Comparison of ENCODE assay signal across 8 mouse cellular contexts in genomic region chr11:103116959-103117590, GRCm38 (mm10). TPM values are rescaled to one million over a fixed set of nuclear protein-coding genes. Genes with fewer than 3 reads are reported as not detected.
DNase-seq lines count a peak whose midpoint lies in the region; ATAC-seq and TF ChIP-seq lines count a peak whose summit lies in the region.

No protein-coding gene starts in this region.

- TF ChIP-seq CTCF in E14TG2a.4 (conservative IDR thresholded peaks at IDR 0.05; ENCODE audit: low read length) = peak; percentile 21
- peak; percentile 86 for TF ChIP-seq CTCF in lung, postnatal 0 days (IDR thresholded peaks at IDR 0.05)

- DNase-seq in c-Kit-negative CD71-positive TER-119-positive erythroid progenitor cells, embryonic 14.5 days (ENCODE audit: low read depth, low spot score) = peak; percentile 64
- peak; percentile 73 for DNase-seq in forebrain, embryonic 10.5 days (ENCODE audit: extremely low spot score, low spot score)
- peak; percentile 87 to 89 for DNase-seq in heart, postnatal 10 days
- peak; percentile 68 to 75 for DNase-seq in layer of hippocampus, adult 18-20 months (ENCODE audit: low spot score in 2 of 2)
- DNase-seq in lung, postnatal 0 days (ENCODE audit: low spot score) = peak; percentile 88
- DNase-seq in ovary, adult 18-20 months (ENCODE audit: low spot score) = peak; percentile 68
- DNase-seq in thymus, postnatal 0 days (ENCODE audit: low spot score) = peak; percentile 73

- intact Hi-C loops in heart, postnatal 10 days (cut with DNase I) = loop anchor here (1.0 kb wide), 3 partner anchors 14 to 42 kb away; no protein-coding TSS in a partner anchor

- H3K36me3 ChIP-seq in E14TG2a.4 (ENCODE audit: insufficient read depth, low read length) = peaks cover 36% of the 10 kb centered on the region
- H3K36me3 ChIP-seq in forebrain, embryonic 10.5 days (replicated peaks) = no peaks in the 10 kb centered on the region
- no peaks in the 10 kb centered on the region for H3K36me3 ChIP-seq in lung, postnatal 0 days (ENCODE audit: insufficient read depth, low read length)

- H3K27me3 ChIP-seq in E14TG2a.4 (ENCODE audit: insufficient read depth, low read length) = no peaks in the 10 kb centered on the region
- peaks cover 29% of the 10 kb centered on the region for H3K27me3 ChIP-seq in forebrain, embryonic 10.5 days (ENCODE audit: poor library complexity, severe bottlenecking)
- no peaks in the 10 kb centered on the region for H3K27me3 ChIP-seq in lung, postnatal 0 days (replicated peaks; ENCODE audit: insufficient read depth, low read length)

- peak overlapping the region; percentile 72 for H3K9ac ChIP-seq in lung, postnatal 0 days (replicated peaks; ENCODE audit: low read depth)

- peaks cover 48% of the 10 kb centered on the region for H3K4me1 ChIP-seq in E14TG2a.4 (replicated peaks; ENCODE audit: low read depth, low read length)
- H3K4me1 ChIP-seq in forebrain, embryonic 10.5 days = peaks cover 54% of the 10 kb centered on the region
- peaks cover 14% of the 10 kb centered on the region; the same call in 1 of the 2 replicates for H3K4me1 ChIP-seq in lung, postnatal 0 days (ENCODE audit: insufficient read depth, low read depth, low read length)

- TF ChIP-seq EP300 in lung, postnatal 0 days (IDR thresholded peaks at IDR 0.05) = no peak

- peak; percentile 25 for ATAC-seq in lung, postnatal 0 days

- under 1% methylated on average over 35 of the region's 35 CpGs for WGBS in forebrain, embryonic 10.5 days
- whole genome bisulfite sequencing in lung, postnatal 0 days = under 1% methylated on average over 35 of the region's 35 CpGs

- H3K4me3 ChIP-seq in E14TG2a.4 (replicated peaks; ENCODE audit: low read length) = peak overlapping the region; percentile 88
- peak overlapping the region; percentile 70 for H3K4me3 ChIP-seq in forebrain, embryonic 10.5 days
- peak overlapping the region; percentile 69 for H3K4me3 ChIP-seq in lung, postnatal 0 days (ENCODE audit: low read depth, low read length)

- H3K9me3 ChIP-seq in E14TG2a.4 (ENCODE audit: low read length) = no peaks in the 10 kb centered on the region
- no peaks in the 10 kb centered on the region for H3K9me3 ChIP-seq in forebrain, embryonic 10.5 days
- H3K9me3 ChIP-seq in lung, postnatal 0 days (ENCODE audit: low read length) = no peaks in the 10 kb centered on the region

- H3K27ac ChIP-seq in forebrain, embryonic 10.5 days = peak overlapping the region; percentile 96
- peak overlapping the region; percentile 85 for H3K27ac ChIP-seq in lung, postnatal 0 days (ENCODE audit: low read length)

- peak overlapping the region; percentile 92 for H3K4me2 ChIP-seq in lung, postnatal 0 days (replicated peaks; ENCODE audit: low read depth, low read length)

RNA-seq across cellular contexts. Expression of gene Hexim1, which starts 1.0 kb away (rescaled TPM):
- polyA plus RNA-seq in forebrain, embryonic 10.5 days (2016; fragmentation: Nextera tagmentation; extraction: Ambion mirVana) = 1.8 and 2.0 TPM in 2 replicates
- total RNA-seq in heart, postnatal 10 days (2021) = 10 to 100 TPM; 20.4 to 22.6 TPM
- total RNA-seq in layer of hippocampus, adult 18-20 months (2021) = 10 to 100 TPM; 53.7 to 57.3 TPM
- polyA plus RNA-seq in lung, postnatal 0 days (2015; fragmentation: Nextera tagmentation; extraction: Ambion mirVana) = 6.5 TPM in 2 replicates
- polyA plus RNA-seq in thymus, postnatal 0 days (2015; fragmentation: Nextera tagmentation; extraction: Ambion mirVana) = 4.9 and 5.9 TPM in 2 replicates

RNA-seq across cellular contexts. Expression of gene Hexim2, which starts 15.2 kb away (rescaled TPM):
- polyA plus RNA-seq in forebrain, embryonic 10.5 days (2016; fragmentation: Nextera tagmentation; extraction: Ambion mirVana) = 7.2 and 7.6 TPM in 2 replicates
- 1 to 10 TPM; 3.1 to 3.9 TPM for total RNA-seq in heart, postnatal 10 days (2021)
- 10 to 100 TPM; 11.2 to 12.5 TPM for total RNA-seq in layer of hippocampus, adult 18-20 months (2021)
- polyA plus RNA-seq in lung, postnatal 0 days (2015; fragmentation: Nextera tagmentation; extraction: Ambion mirVana) = 6.2 and 7.1 TPM in 2 replicates
- 6.9 and 8.9 TPM in 2 replicates for polyA plus RNA-seq in thymus, postnatal 0 days (2015; fragmentation: Nextera tagmentation; extraction: Ambion mirVana)

RNA-seq across cellular contexts. Expression of gene Acbd4, which starts 15.6 kb away (rescaled TPM):
- polyA plus RNA-seq in forebrain, embryonic 10.5 days (2016; fragmentation: Nextera tagmentation; extraction: Ambion mirVana) = 6.6 and 7.5 TPM in 2 replicates
- total RNA-seq in heart, postnatal 10 days (2021) = 10 to 100 TPM; 35.5 to 37.4 TPM
- total RNA-seq in layer of hippocampus, adult 18-20 months (2021) = 10 to 100 TPM; 75.1 to 90.2 TPM
- polyA plus RNA-seq in lung, postnatal 0 days (2015; fragmentation: Nextera tagmentation; extraction: Ambion mirVana) = 28.8 and 34.5 TPM in 2 replicates
- polyA plus RNA-seq in thymus, postnatal 0 days (2015; fragmentation: Nextera tagmentation; extraction: Ambion mirVana) = 22.0 and 23.5 TPM in 2 replicates

RNA-seq across cellular contexts. Expression of gene Plcd3, which starts 15.6 kb away (rescaled TPM):
- 1.5 and 1.7 TPM in 2 replicates for polyA plus RNA-seq in forebrain, embryonic 10.5 days (2016; fragmentation: Nextera tagmentation; extraction: Ambion mirVana)
- 10 to 100 TPM; 26.7 to 27.7 TPM for total RNA-seq in heart, postnatal 10 days (2021)
- 10 to 100 TPM; 11.0 TPM for total RNA-seq in layer of hippocampus, adult 18-20 months (2021)
- 3.7 and 3.8 TPM in 2 replicates for polyA plus RNA-seq in lung, postnatal 0 days (2015; fragmentation: Nextera tagmentation; extraction: Ambion mirVana)
- polyA plus RNA-seq in thymus, postnatal 0 days (2015; fragmentation: Nextera tagmentation; extraction: Ambion mirVana) = 1.2 and 1.3 TPM in 2 replicates

RNA-seq across cellular contexts. Expression of gene Fmnl1, which starts 53.8 kb away (rescaled TPM):
- 0.47 and 0.81 TPM in 2 replicates for polyA plus RNA-seq in forebrain, embryonic 10.5 days (2016; fragmentation: Nextera tagmentation; extraction: Ambion mirVana)
- 10 to 100 TPM; 14.4 to 15.6 TPM for total RNA-seq in heart, postnatal 10 days (2021)
- total RNA-seq in layer of hippocampus, adult 18-20 months (2021) = 100 to 1,000 TPM; 132 to 148 TPM
- 4.1 and 4.9 TPM in 2 replicates for polyA plus RNA-seq in lung, postnatal 0 days (2015; fragmentation: Nextera tagmentation; extraction: Ambion mirVana)
- 56.9 and 59.8 TPM in 2 replicates for polyA plus RNA-seq in thymus, postnatal 0 days (2015; fragmentation: Nextera tagmentation; extraction: Ambion mirVana)

Comparison
In these comparisons a context has a peak if more than half of its experiments do, and no peak if none do; other contexts are left out.
1. Peak in every context shown above with its lines: DNase-seq, ATAC-seq, H3K4me3 ChIP-seq and H3K27ac ChIP-seq.